Mouse (Mus musculus) spleen, adult 2 months (tissue): ENCODE measurements around the gene Rufy2.

Experiments used
- CTCF ChIP-seq: fragments of 200-500 bp; IDR thresholded peaks from 2 replicates; pipeline ENCODE4 v1.5.1; 2011; ENCODE audit warnings: mild to moderate bottlenecking, inconsistent platforms; ENCODE audit not compliant: insufficient read depth, insufficient read length, insufficient replicate concordance; ENCODE audit errors: extremely low read depth
- POLR2A ChIP-seq: fragments of 200-500 bp; IDR thresholded peaks from 2 replicates; pipeline ENCODE4 v1.6.1; 2011; ENCODE audit warnings: low read depth, low read length, inconsistent platforms

DNA sequence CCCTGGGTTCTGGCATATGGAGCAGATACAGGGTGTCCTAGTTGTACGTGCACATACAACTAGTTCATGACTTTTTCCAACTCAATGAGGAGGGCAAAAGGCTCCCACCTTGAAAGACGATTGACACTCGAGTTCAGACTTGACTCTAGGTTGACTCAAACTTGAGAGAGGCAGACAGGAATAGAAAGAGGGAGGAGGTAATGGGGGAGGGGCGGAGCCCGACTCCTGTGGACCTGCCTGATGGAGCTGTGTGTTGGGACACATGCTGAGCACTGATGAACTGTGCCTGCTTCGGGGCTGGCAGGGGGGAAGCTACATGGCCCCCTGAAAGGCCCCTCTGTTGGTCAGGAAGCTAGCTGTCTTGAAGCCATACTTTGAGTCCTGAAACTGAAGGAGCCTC, 73.0 kb downstream of the Rufy2 start:
- TF ChIP-seq CTCF (no peak), POLR2A (no peak)
